Mouse (Mus musculus) T-helper 1 cell (primary cell): ENCODE data around the gene Gm10160.

Experiments
- in situ Hi-C: fragments of 300-600 bp; cut with MboI, MseI; formaldehyde crosslinking; loops from one replicate; pipeline ENCODE4 v1.15.1; 2025; ENCODE audit warnings: high pct_unique_total_duplicates

The Gm10160 gene

GRCm38 (mm10) chr7:81855694-81856093 is at the start of gene Gm10160:
Gm10160 (minus strand) TSS chr7:81855794.
- in situ Hi-C loops: no loop called here

- in situ Hi-C loops: no loop called here
These were observed 49.3 kb upstream of the Gm10160 start for GRCm38 (mm10) chr7:81904926-81905325.

- in situ Hi-C loops: no loop called here
These were observed 48.5 kb upstream of the Gm10160 start for GRCm38 (mm10) chr7:81904094-81904493.

- in situ Hi-C loops: no loop called here
These were observed 43.8 kb upstream of the Gm10160 start for GRCm38 (mm10) chr7:81899361-81899760.

GRCm38 (mm10) chr7:81885128-81885527 is 29.5 kb upstream of the Gm10160 start:
- in situ Hi-C loops: no loop called here

GRCm38 (mm10) chr7:81881600-81881999 is 26.0 kb upstream of the Gm10160 start:
- in situ Hi-C loops: no loop called here

- in situ Hi-C loops: no loop called here
These were observed 25.2 kb upstream of the Gm10160 start for GRCm38 (mm10) chr7:81880797-81881196.

- in situ Hi-C loops: no loop called here
These were observed 24.7 kb upstream of the Gm10160 start for GRCm38 (mm10) chr7:81880286-81880685.

- in situ Hi-C loops: no loop called here
These were observed 19.8 kb upstream of the Gm10160 start for GRCm38 (mm10) chr7:81875372-81875771.

- in situ Hi-C loops: no loop called here
These were observed 19.0 kb upstream of the Gm10160 start for GRCm38 (mm10) chr7:81874636-81875035.

GRCm38 (mm10) chr7:81873807-81874206 is 18.2 kb upstream of the Gm10160 start:
- in situ Hi-C loops: no loop called here

GRCm38 (mm10) chr7:81872493-81873013 is 17.0 kb upstream of the Gm10160 start:
- in situ Hi-C loops: no loop called here

GRCm38 (mm10) chr7:81868158-81868557 is 12.6 kb upstream of the Gm10160 start:
- in situ Hi-C loops: no loop called here

GRCm38 (mm10) chr7:81867231-81867930 is 11.8 kb upstream of the Gm10160 start:
- in situ Hi-C loops: no loop called here

- in situ Hi-C loops: no loop called here
These were observed 10.3 kb upstream of the Gm10160 start for GRCm38 (mm10) chr7:81865937-81866336.

GRCm38 (mm10) chr7:81864552-81864951 is 9.0 kb upstream of the Gm10160 start:
- in situ Hi-C loops: no loop called here

- in situ Hi-C loops: no loop called here
These were observed 7.3 kb upstream of the Gm10160 start for GRCm38 (mm10) chr7:81862587-81863583.

GRCm38 (mm10) chr7:81861921-81862320 is 6.3 kb upstream of the Gm10160 start:
- in situ Hi-C loops: no loop called here

- in situ Hi-C loops: no loop called here
These were observed 5.9 kb upstream of the Gm10160 start for GRCm38 (mm10) chr7:81861461-81861860.

- in situ Hi-C loops: no loop called here
These were observed 5.4 kb upstream of the Gm10160 start for GRCm38 (mm10) chr7:81860996-81861395.

GRCm38 (mm10) chr7:81860071-81860470 is 4.5 kb upstream of the Gm10160 start:
- in situ Hi-C loops: no loop called here

- in situ Hi-C loops: no loop called here
These were observed 3.6 kb upstream of the Gm10160 start, which contains the start of gene Tm6sf1 for GRCm38 (mm10) chr7:81858968-81859721. Tm6sf1 (plus strand) TSS chr7:81859001.
